Mouse (Mus musculus) G1E (cell line): ENCODE measurements at regions not wholly inside any gene's neighbourhood (a gene's known extent, or its start where the extent isn't known, plus 50 kb on each side); places are given as distances from the start of the nearest gene placed in this dataset.

Experiments
- CTCF ChIP-seq: IDR thresholded peaks from 2 replicates; pipeline ENCODE4 v1.5.1; 2012; ENCODE audit warnings: low read depth, low read length, inconsistent platforms, mixed read lengths
- GATA1 ChIP-seq: IDR thresholded peaks from 2 replicates; pipeline ENCODE4 v1.6.1; 2012; ENCODE audit warnings: borderline replicate concordance, low read length, inconsistent platforms, mixed read lengths
- POLR2AphosphoS5 ChIP-seq: IDR thresholded peaks from 2 replicates; pipeline ENCODE4 v1.6.1; 2012; ENCODE audit warnings: low read depth, low read length, inconsistent platforms; ENCODE audit not compliant: insufficient replicate concordance
- TAL1 ChIP-seq: conservative IDR thresholded peaks from 2 replicates; pipeline ENCODE4 v1.6.1; 2012; ENCODE audit warnings: low read depth, low read length, inconsistent platforms, mixed read lengths

DNA sequence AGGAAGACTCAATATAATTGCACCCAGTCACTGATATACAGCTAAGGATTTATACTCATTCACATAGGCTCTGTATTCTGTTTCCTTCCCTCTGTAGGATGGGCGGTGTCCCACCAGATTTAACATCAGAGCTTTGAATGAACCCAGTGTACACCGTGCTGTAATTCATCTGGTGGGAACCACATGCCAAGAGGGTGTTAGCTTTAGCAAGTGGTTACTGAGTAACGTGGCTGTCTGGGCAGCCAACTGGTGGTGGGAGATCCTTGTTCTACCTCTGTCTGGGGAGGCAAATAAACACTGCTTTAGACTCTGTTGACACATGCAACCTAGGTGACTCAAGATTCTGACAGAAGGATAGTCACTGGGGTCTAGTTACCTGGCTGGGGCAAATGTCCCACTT lies 229.6 kb upstream of the Gm12728 start:
- TF ChIP-seq CTCF: no peak
- TF ChIP-seq GATA1: no peak
- no peak for TF ChIP-seq TAL1
- TF ChIP-seq POLR2AphosphoS5: no peak
